Mouse (Mus musculus) monocyte, adult 5-6 weeks (primary cell): ENCODE measurements around the gene Abcc3. TPM values are rescaled to one million over a fixed set of nuclear protein-coding genes. Genes with fewer than 3 reads are reported as not detected.
"Not testable (repeated sequence)": the region's sequence is repeated elsewhere in the genome, so short reads cannot be mapped to it uniquely, and the experiment has no call there.

Experiments used
- ATAC-seq: fragments of 153-309, 156-312 bp; replicated peaks from 2 replicates; pipeline ENCODE4 v1.8.0; 2017; ENCODE audit warnings: mild to moderate bottlenecking; ENCODE audit not compliant: low TSS enrichment, insufficient number of reproducible peaks, severe bottlenecking, poor library complexity, low FRiP score
- total RNA-seq: library from RNA; stranded (forward); fragments of 200-1000, 200-491, 200-594 nt; gene quantifications from 3 replicates; pipeline ENCODE4 v1.2.3, GENCODE M21; 2017

Gene Abcc3
- total RNA-seq, 1 experiment from 2014 or later: 1.8 TPM

GRCm38 (mm10) chr11:94404641-94405260 lies 12.0 kb upstream of the Abcc3 start:
- ATAC-seq: peak; percentile 84

- ATAC-seq: no peak
These were observed 11.4 kb upstream of the Abcc3 start for GRCm38 (mm10) chr11:94404178-94404577.

- no peak for ATAC-seq
These were observed 11.0 kb upstream of the Abcc3 start for GRCm38 (mm10) chr11:94403757-94404156.

- ATAC-seq: no peak
These were observed 9.9 kb upstream of the Abcc3 start for GRCm38 (mm10) chr11:94402731-94403130.

- not testable (repeated sequence) for ATAC-seq
These were observed 9.2 kb upstream of the Abcc3 start for GRCm38 (mm10) chr11:94402029-94402428.

GRCm38 (mm10) chr11:94400996-94401395 lies 8.2 kb upstream of the Abcc3 start:
- ATAC-seq: no peak

GRCm38 (mm10) chr11:94394107-94394506 lies 1.3 kb upstream of the Abcc3 start:
- no peak for ATAC-seq

- ATAC-seq: not testable (repeated sequence)
These were observed 693 bp upstream of the Abcc3 start for GRCm38 (mm10) chr11:94393490-94393889.

- ATAC-seq: no peak
These were observed 1.1 kb downstream of the Abcc3 start for GRCm38 (mm10) chr11:94391661-94392060.

- ATAC-seq: no peak
These were observed 2.0 kb downstream of the Abcc3 start for GRCm38 (mm10) chr11:94390825-94391224.

GRCm38 (mm10) chr11:94389724-94390396 lies 2.9 kb downstream of the Abcc3 start:
- no peak for ATAC-seq

- ATAC-seq: no peak
These were observed 3.8 kb downstream of the Abcc3 start for GRCm38 (mm10) chr11:94389021-94389420.

- no peak for ATAC-seq
These were observed 5.0 kb downstream of the Abcc3 start for GRCm38 (mm10) chr11:94387756-94388155.

GRCm38 (mm10) chr11:94385977-94386771 lies 6.6 kb downstream of the Abcc3 start:
- peak; percentile 70 for ATAC-seq

- ATAC-seq: no peak
These were observed 13.1 kb downstream of the Abcc3 start for GRCm38 (mm10) chr11:94379736-94380135.

GRCm38 (mm10) chr11:94379061-94379460 lies 13.7 kb downstream of the Abcc3 start:
- no peak for ATAC-seq

- no peak for ATAC-seq
These were observed 18.4 kb downstream of the Abcc3 start for GRCm38 (mm10) chr11:94374276-94374948.

GRCm38 (mm10) chr11:94370809-94371208 lies 22.0 kb downstream of the Abcc3 start:
- ATAC-seq: peak; percentile 49

- ATAC-seq: no peak
These were observed 22.8 kb downstream of the Abcc3 start for GRCm38 (mm10) chr11:94369981-94370380.
